Mouse (Mus musculus) ES-E14 (cell line): ENCODE results near the gene Abcg8. TPM values are rescaled to one million over a fixed set of nuclear protein-coding genes. Genes with fewer than 3 reads are reported as not detected.

Experiments
- DNase-seq: peaks from one replicate; pipeline ENCODE4 v3.0.0-alpha.2; 2013; ENCODE audit warnings: low read depth, low spot score
- H3K27ac ChIP-seq: 2 replicates; pipeline ENCODE4 v1.5.1; 2012; ENCODE audit warnings: low read depth, mild to moderate bottlenecking, low read length, moderate library complexity, mixed read lengths; ENCODE audit not compliant: poor library complexity, insufficient read depth, severe bottlenecking
- H3K36me3 ChIP-seq: 2 replicates; pipeline ENCODE4 v1.6.1; 2012; ENCODE audit warnings: mild to moderate bottlenecking, low read length, moderate library complexity, mixed read lengths; ENCODE audit not compliant: control insufficient read depth, poor library complexity, insufficient read depth, severe bottlenecking
- H3K4me1 ChIP-seq, 2 experiments: fragments of 150-350 bp in 1 of 2; sonication (generic) in 1 of 2; 2 replicates each; pipeline ENCODE4 v1.6.1; 2012; ENCODE audit warnings: low read length in 2 of 2, mild to moderate bottlenecking in 1 of 2, mixed read lengths in 1 of 2; ENCODE audit not compliant: control insufficient read depth in 2 of 2, insufficient read depth in 2 of 2, poor library complexity in 1 of 2
- H3K4me3 ChIP-seq, 2 experiments: fragments of 150-350 bp in 1 of 2; sonication (generic) in 1 of 2; 2 replicates each; pipeline ENCODE4 v1.5.1; 2012; ENCODE audit warnings: low read length in 2 of 2, low read depth in 1 of 2, mild to moderate bottlenecking in 1 of 2, mixed read lengths in 1 of 2; ENCODE audit not compliant: insufficient read depth in 1 of 2, poor library complexity in 1 of 2, severe bottlenecking in 1 of 2
- H3K9ac ChIP-seq: 2 replicates; pipeline ENCODE4 v1.6.1; 2012; ENCODE audit warnings: low read depth, mild to moderate bottlenecking, low read length, mixed read lengths; ENCODE audit not compliant: poor library complexity, insufficient read depth, severe bottlenecking
- H3K9me3 ChIP-seq: fragments of 150-350 bp; sonication (generic); 2 replicates; pipeline ENCODE4 v1.6.1; 2012; ENCODE audit warnings: low read depth, mild to moderate bottlenecking, low read length; ENCODE audit not compliant: control insufficient read depth, insufficient read depth
- CHD2 ChIP-seq: IDR thresholded peaks from 2 replicates; pipeline ENCODE4 v1.6.1; 2014; ENCODE audit warnings: mild to moderate bottlenecking, low read depth, low read length, inconsistent platforms
- HCFC1 ChIP-seq: IDR thresholded peaks from 2 replicates; pipeline ENCODE4 v1.6.1; 2012; ENCODE audit warnings: low read length, inconsistent platforms, borderline replicate concordance; ENCODE audit not compliant: insufficient read depth
- MAFK ChIP-seq: IDR thresholded peaks from 2 replicates; pipeline ENCODE4 v1.6.1; 2014; ENCODE audit warnings: mild to moderate bottlenecking, low read depth, low read length, inconsistent platforms; ENCODE audit not compliant: insufficient read depth
- ZC3H11A ChIP-seq: IDR thresholded peaks from 2 replicates; pipeline ENCODE4 v1.6.1; 2012; ENCODE audit warnings: low read depth, mild to moderate bottlenecking, inconsistent platforms, low read length, borderline replicate concordance
- ZNF384 ChIP-seq: IDR thresholded peaks from 2 replicates; pipeline ENCODE4 v1.6.1; 2012; ENCODE audit warnings: low read depth, low read length, inconsistent platforms
- in situ Hi-C, 2 experiments: fragments of 600-800 bp; cut with MboI; formaldehyde crosslinking; loops; one replicate each; pipeline ENCODE4 v1.15.1; 2025; ENCODE audit warnings: low sequenced_read_pairs in 2 of 2, inconsistent platforms in 1 of 2; ENCODE audit not compliant: unreplicated experiment in 2 of 2
- total RNA-seq: library from RNA; depleted of rRNA; stranded (reverse); fragments of 300-350 nt; gene quantifications from 2 replicates; pipeline ENCODE4 v1.2.3, GENCODE M21; 2012

Abcg8 gene
- total RNA-seq, 1 experiment = 0.09 TPM

- no peak overlapping the region for H3K4me3 ChIP-seq
- peaks cover 25% of the 10 kb centered on the region for H3K36me3 ChIP-seq
- TF ChIP-seq MAFK (no peak), ZNF384 (no peak), ZC3H11A (no peak), CHD2 (no peak), HCFC1 (no peak)
- H3K27ac ChIP-seq = no peak overlapping the region
- H3K9ac ChIP-seq = no peak overlapping the region
- H3K4me1 ChIP-seq = peaks cover 0 to 5% of the 10 kb centered on the region in 2 experiments; a peak in 1 of 4 replicates
- no peak for DNase-seq
- in situ Hi-C loops = no loop called here
- no peaks in the 10 kb centered on the region for H3K9me3 ChIP-seq
Observed at GRCm38 (mm10) chr17:84724028-84724427, 47.9 kb downstream of the Abcg8 start.

GRCm38 (mm10) chr17:84725163-84725562 lies 49.1 kb downstream of the Abcg8 start:
- peaks cover 26% of the 10 kb centered on the region for H3K36me3 ChIP-seq
- no peaks in the 10 kb centered on the region for H3K9me3 ChIP-seq
- in situ Hi-C loops = no loop called here
- no peak overlapping the region for H3K4me3 ChIP-seq
- no peak overlapping the region for H3K27ac ChIP-seq
- no peak overlapping the region for H3K9ac ChIP-seq
- TF ChIP-seq ZC3H11A (no peak), MAFK (no peak), ZNF384 (no peak), HCFC1 (no peak), CHD2 (no peak)
- no peak for DNase-seq
- H3K4me1 ChIP-seq = peaks cover 0 to 3% of the 10 kb centered on the region in 2 experiments; a peak in 1 of 4 replicates

GRCm38 (mm10) chr17:84728201-84728911 lies 52.3 kb downstream of the Abcg8 start:
- TF ChIP-seq ZC3H11A (no peak), HCFC1 (no peak), CHD2 (no peak), MAFK (no peak), ZNF384 (no peak)
- H3K4me1 ChIP-seq = no peaks in the 10 kb centered on the region
- H3K4me3 ChIP-seq = no peak overlapping the region
- DNase-seq = no peak
- no peak overlapping the region for H3K27ac ChIP-seq
- peaks cover 32% of the 10 kb centered on the region for H3K36me3 ChIP-seq
- H3K9ac ChIP-seq = no peak overlapping the region
- H3K9me3 ChIP-seq = no peaks in the 10 kb centered on the region
- in situ Hi-C loops = no loop called here

GRCm38 (mm10) chr17:84729140-84729539 lies 53.0 kb downstream of the Abcg8 start:
- in situ Hi-C loops = no loop called here

More at GRCm38 (mm10) chr17:84729140-84729539, 53.0 kb downstream of the Abcg8 start:
- no peak for TF ChIP-seq ZNF384
- no peak for TF ChIP-seq CHD2
- no peak for TF ChIP-seq MAFK
- no peak for TF ChIP-seq HCFC1
- no peak for TF ChIP-seq ZC3H11A
- Histone ChIP-seq H3K4me3 (no peak overlapping the region), H3K9me3 (no peaks in the 10 kb centered on the region), H3K27ac (no peak overlapping the region), H3K9ac (no peak overlapping the region), H3K36me3 (peaks cover 29% of the 10 kb centered on the region), H3K4me1 (no peaks in the 10 kb centered on the region)
- DNase-seq = no peak
